Mouse (Mus musculus) thymus, adult 2 months (tissue): ENCODE measurements at regions not wholly inside any gene's neighbourhood (a gene's known extent, or its start where the extent isn't known, plus 50 kb on each side); places are given as distances from the start of the nearest gene placed in this dataset.

Experiments used
- CTCF ChIP-seq: fragments of 200-500 bp; IDR thresholded peaks from 2 replicates; pipeline ENCODE4 v1.5.1; 2012; ENCODE audit warnings: mild to moderate bottlenecking, control low read depth, low read length, moderate library complexity, borderline replicate concordance; ENCODE audit not compliant: control insufficient read depth, poor library complexity, insufficient read depth; ENCODE audit errors: extremely low read depth
- POLR2A ChIP-seq: fragments of 200-500 bp; IDR thresholded peaks from 2 replicates; pipeline ENCODE4 v1.6.1; 2012; ENCODE audit warnings: mild to moderate bottlenecking, low read length, control low read depth, moderate library complexity; ENCODE audit not compliant: control insufficient read depth, poor library complexity, insufficient read depth; ENCODE audit errors: extremely low read depth

GRCm38 (mm10) chr10:17669401-17669800, 53.6 kb upstream of the Cited2 start:
- no peak for TF ChIP-seq CTCF
- TF ChIP-seq POLR2A: no peak
